In genomic region chr15:100125245-100125644, GRCm38 (mm10) we compare ENCODE assay signal across 14 mouse cellular contexts.
DNase-seq lines count a peak whose midpoint lies in the region; ATAC-seq and TF ChIP-seq lines count a peak whose summit lies in the region.
"Had no signal": no experiment of that assay in that cellular context is flagged by ENCODE, and none has a peak within 500 bp of the region (broad histone marks: within the 10 kb centered on the region; RNA-seq: fewer than 3 reads in every experiment).

No protein-coding gene starts in this region.

- peak in 1 of 2 experiments; percentile 28 for DNase-seq in heart, adult 2 months
- DNase-seq in heart, postnatal 25 days (ENCODE audit: low spot score), result no peak
- DNase-seq in midbrain, embryonic 14.5 days, result no peak
- DNase-seq in kidney, postnatal 14 days, result peak; percentile 39
- no peak for DNase-seq in stomach, postnatal 0 days (ENCODE audit: low spot score)
- DNase-seq in right cerebral cortex, postnatal 10 days (ENCODE audit: low spot score in 2 of 2), result no peak
- no peak for DNase-seq in embryo, embryonic 10 days (ENCODE audit: low spot score)
- DNase-seq: layer of hippocampus, adult 9-11 months; liver, embryonic 13.5 days had no signal

- no peak for TF ChIP-seq CTCF in heart, adult 2 months (IDR thresholded peaks at IDR 0.05)
- no peak for TF ChIP-seq CTCF in stomach, postnatal 0 days (IDR thresholded peaks at IDR 0.05; ENCODE audit: low read depth)

- H3K9me3 ChIP-seq in midbrain, embryonic 14.5 days (ENCODE audit: control insufficient read depth, low read length), result no peaks in the 10 kb centered on the region
- H3K9me3 ChIP-seq in midbrain, embryonic 16.5 days (replicated peaks; ENCODE audit: control insufficient read depth, low read length, poor library complexity, severe bottlenecking), result no peaks in the 10 kb centered on the region
- no peaks in the 10 kb centered on the region for H3K9me3 ChIP-seq in stomach, postnatal 0 days (ENCODE audit: control insufficient read depth, low read length)
- H3K9me3 ChIP-seq: forebrain, embryonic 12.5 days; hindbrain, embryonic 10.5 days; liver, embryonic 13.5 days had no signal

- no peak overlapping the region for H3K4me2 ChIP-seq in midbrain, embryonic 14.5 days (ENCODE audit: low read length)
- H3K4me2 ChIP-seq in midbrain, embryonic 16.5 days (ENCODE audit: low read length), result no peak overlapping the region
- no peak overlapping the region for H3K4me2 ChIP-seq in stomach, postnatal 0 days (replicated peaks; ENCODE audit: low read depth)
- H3K4me2 ChIP-seq: forebrain, embryonic 12.5 days; liver, embryonic 13.5 days had no signal

- no peak overlapping the region for H3K4me3 ChIP-seq in heart, adult 2 months
- H3K4me3 ChIP-seq in midbrain, embryonic 14.5 days (replicated peaks; ENCODE audit: low read depth, low read length), result no peak overlapping the region
- H3K4me3 ChIP-seq in midbrain, embryonic 16.5 days (ENCODE audit: low read depth, low read length), result no peak overlapping the region
- H3K4me3 ChIP-seq in stomach, postnatal 0 days (ENCODE audit: low read depth, low read length), result no peak overlapping the region
- H3K4me3 ChIP-seq: forebrain, embryonic 12.5 days; hindbrain, embryonic 10.5 days; liver, embryonic 13.5 days; myocyte had no signal

- peak overlapping the region; percentile 66 for H3K27ac ChIP-seq in heart, adult 2 months
- H3K27ac ChIP-seq in midbrain, embryonic 14.5 days (replicated peaks; ENCODE audit: low read depth, low read length), result no peak overlapping the region
- no peak overlapping the region for H3K27ac ChIP-seq in midbrain, embryonic 16.5 days (ENCODE audit: low read length)
- peak overlapping the region; percentile 36 for H3K27ac ChIP-seq in stomach, postnatal 0 days (replicated peaks)
- H3K27ac ChIP-seq: forebrain, embryonic 12.5 days; hindbrain, embryonic 10.5 days; liver, embryonic 13.5 days had no signal

- H3K36me3 ChIP-seq in heart, adult 2 months (ENCODE audit: control insufficient read depth, insufficient read depth, low read length), result peaks cover 2% of the 10 kb centered on the region
- no peaks in the 10 kb centered on the region for H3K36me3 ChIP-seq in midbrain, embryonic 14.5 days (ENCODE audit: control insufficient read depth, insufficient read depth, low read length)
- H3K36me3 ChIP-seq in midbrain, embryonic 16.5 days (ENCODE audit: control insufficient read depth, insufficient read depth, low read length), result no peaks in the 10 kb centered on the region
- no peaks in the 10 kb centered on the region for H3K36me3 ChIP-seq in stomach, postnatal 0 days (ENCODE audit: control insufficient read depth, insufficient read depth, low read length)
- H3K36me3 ChIP-seq: liver, embryonic 13.5 days had no signal

- TF ChIP-seq POLR2A in heart, adult 2 months (IDR thresholded peaks at IDR 0.05; ENCODE audit: insufficient read depth, low read depth, low read length), result peak; percentile 42; the same call in 1 of the 2 replicates

- H3K79me2 ChIP-seq in heart, adult 2 months (replicated peaks; ENCODE audit: control insufficient read depth, insufficient read depth, low read length), result peaks cover 5% of the 10 kb centered on the region

- no peak for ATAC-seq in midbrain, embryonic 14.5 days (ENCODE audit: low FRiP score, low TSS enrichment)
- no peak for ATAC-seq in midbrain, embryonic 16.5 days
- ATAC-seq in stomach, postnatal 0 days (ENCODE audit: low FRiP score, low TSS enrichment), result no peak
- ATAC-seq: Patski had no signal

- no peak overlapping the region for H3K9ac ChIP-seq in heart, adult 2 months (ENCODE audit: low read depth, low read length)
- 0 out of 2 replicates have a peak overlapping the region, but pooled peaks have one; percentile 4 for H3K9ac ChIP-seq in midbrain, embryonic 14.5 days (replicated peaks; ENCODE audit: low read length)
- H3K9ac ChIP-seq in midbrain, embryonic 16.5 days (ENCODE audit: low read depth, low read length), result no peak overlapping the region
- no peak overlapping the region for H3K9ac ChIP-seq in stomach, postnatal 0 days (ENCODE audit: low read length)
- H3K9ac ChIP-seq: forebrain, embryonic 12.5 days; liver, embryonic 13.5 days had no signal

- intact Hi-C loops in heart, adult 2 months (cut with DNase I), result loop anchor here (5.0 kb wide), 3 partner anchors 48 to 103 kb away; partner anchors contain the start of gene Atf1
- intact Hi-C loops in heart, postnatal 25 days (cut with DNase I), result no loop called here

- no peaks in the 10 kb centered on the region for H3K27me3 ChIP-seq in heart, adult 2 months (ENCODE audit: control insufficient read depth, insufficient read depth, low read length)
- H3K27me3 ChIP-seq in midbrain, embryonic 14.5 days (ENCODE audit: control insufficient read depth, insufficient read depth, low read length), result no peaks in the 10 kb centered on the region
- no peaks in the 10 kb centered on the region for H3K27me3 ChIP-seq in midbrain, embryonic 16.5 days (ENCODE audit: control insufficient read depth, insufficient read depth, low read depth, low read length)
- no peaks in the 10 kb centered on the region for H3K27me3 ChIP-seq in stomach, postnatal 0 days (ENCODE audit: control insufficient read depth, insufficient read depth, low read length)
- H3K27me3 ChIP-seq: forebrain, embryonic 12.5 days; liver, embryonic 13.5 days; Patski had no signal

- 47% methylated on average over 6 of the region's 6 CpGs for WGBS in heart, adult 2 months
- 89% methylated on average over 6 of the region's 6 CpGs for WGBS in midbrain, embryonic 14.5 days
- 85% methylated on average over 6 of the region's 6 CpGs for WGBS in midbrain, embryonic 16.5 days
- 74% methylated on average over 6 of the region's 6 CpGs for WGBS in stomach, postnatal 0 days

- peaks cover 35% of the 10 kb centered on the region for H3K4me1 ChIP-seq in heart, adult 2 months (ENCODE audit: control insufficient read depth, insufficient read depth, low read length)
- no peaks in the 10 kb centered on the region for H3K4me1 ChIP-seq in midbrain, embryonic 14.5 days (ENCODE audit: control insufficient read depth, insufficient read depth, low read length)
- peaks cover 10% of the 10 kb centered on the region for H3K4me1 ChIP-seq in midbrain, embryonic 16.5 days (ENCODE audit: control insufficient read depth, insufficient read depth, low read length)
- H3K4me1 ChIP-seq in stomach, postnatal 0 days (replicated peaks; ENCODE audit: control insufficient read depth, insufficient read depth), result no peaks in the 10 kb centered on the region

- peak; percentile 47; the same call in 1 of the 2 replicates for TF ChIP-seq EP300 in heart, adult 2 months (IDR thresholded peaks at IDR 0.05; ENCODE audit: insufficient read depth, low read depth, low read length)
- TF ChIP-seq EP300 in stomach, postnatal 0 days (optimal IDR thresholded peaks at IDR 0.05), result no peak

Comparison
In these comparisons a context has a peak if more than half of its experiments do, and no peak if none do; other contexts are left out.
1. H3K27ac ChIP-seq: peak in heart, adult 2 months (single experiment) and stomach, postnatal 0 days (single experiment); none in midbrain, embryonic 14.5 days (single experiment) and midbrain, embryonic 16.5 days (single experiment).